Mouse (Mus musculus): ENCODE measurements around the gene Irf2bpl. TPM values are rescaled to one million over a fixed set of nuclear protein-coding genes. Genes with fewer than 3 reads are reported as not detected.

Irf2bpl gene
- polyA plus RNA-seq, 1 experiment from 2014 or later = 80.2 TPM

DNA sequence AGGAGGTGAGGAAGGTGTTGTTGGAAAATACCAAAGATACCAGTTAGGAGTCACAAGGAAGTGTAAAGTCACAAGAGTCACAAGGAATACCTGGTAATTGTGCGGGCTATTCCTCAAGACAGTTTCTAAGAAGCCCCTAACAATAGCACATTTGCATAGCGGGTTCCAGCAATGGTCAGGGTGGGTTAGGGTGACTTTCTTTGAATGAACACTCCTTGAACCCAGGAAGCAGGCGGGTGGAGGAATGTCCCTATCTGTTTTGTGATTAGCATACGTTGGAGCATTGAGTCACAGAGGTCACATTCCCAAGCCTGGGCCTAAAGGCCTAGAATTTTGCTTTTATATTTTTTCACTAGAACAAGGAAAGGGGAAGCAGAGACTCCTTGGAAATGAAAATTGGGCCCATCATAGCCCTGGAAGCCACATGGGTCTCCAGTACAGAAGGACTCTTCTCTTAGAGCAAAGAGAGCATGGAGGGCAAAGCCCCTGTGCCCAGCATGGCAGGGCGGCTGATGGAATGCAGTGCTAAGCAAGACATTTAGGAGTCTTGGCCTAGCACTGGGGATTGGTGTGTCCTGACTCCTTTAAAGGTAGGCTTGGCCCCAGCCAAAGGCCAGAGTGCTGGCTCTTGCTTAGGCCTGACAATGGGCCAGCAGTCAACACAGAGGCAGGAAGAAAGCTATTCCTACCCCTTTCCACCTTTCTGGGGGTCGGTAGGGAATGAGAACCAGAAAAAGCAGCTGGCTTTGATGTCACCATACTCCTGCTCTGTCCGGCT is 32.4 kb upstream of the Irf2bpl start:
- Histone ChIP-seq H3K4me2 (ENCODE audit: low read length) (no peak overlapping the region), H3K36me3 (ENCODE audit: control insufficient read depth, insufficient read depth, low read length) (no peaks in the 10 kb centered on the region), H3K27me3 (ENCODE audit: control insufficient read depth, insufficient read depth, low read length) (no peaks in the 10 kb centered on the region), H3K9ac (replicated peaks; ENCODE audit: low read length) (no peak overlapping the region), H3K4me1 (ENCODE audit: control insufficient read depth, insufficient read depth, low read length) (peaks cover 37% of the 10 kb centered on the region), H3K9me3 (ENCODE audit: control insufficient read depth, low read length) (no peaks in the 10 kb centered on the region), H3K27ac (replicated peaks; ENCODE audit: low read depth, low read length) (peak overlapping the region; percentile 89), H3K4me3 (replicated peaks; ENCODE audit: low read depth, low read length) (no peak overlapping the region)
- WGBS = 83% methylated on average over 7 of the region's 7 CpGs
- ATAC-seq (ENCODE audit: low FRiP score, low TSS enrichment) = no peak
- DNase-seq = no peak

DNA sequence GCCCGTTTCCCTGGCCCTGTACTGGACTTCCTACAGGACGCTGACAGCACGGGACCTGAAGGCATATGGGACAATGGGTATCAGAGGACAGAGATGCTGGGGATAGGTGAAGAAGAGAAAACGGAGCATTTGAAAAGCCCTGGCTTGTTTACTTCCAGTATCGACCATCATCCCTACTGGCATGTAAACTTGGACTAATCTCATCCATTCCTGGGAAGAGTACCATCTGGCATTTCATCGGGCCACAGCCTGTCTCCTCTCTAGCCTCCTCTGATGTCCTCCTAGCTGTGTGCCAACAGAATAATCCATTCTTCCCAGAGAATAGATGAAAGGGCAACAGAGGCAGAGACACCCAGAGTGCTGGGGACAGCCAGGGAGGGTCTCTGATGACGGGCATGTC is 31.0 kb upstream of the Irf2bpl start:
- 69% methylated on average over 7 of the region's 7 CpGs for WGBS
- Histone ChIP-seq H3K9me3 (ENCODE audit: control insufficient read depth, low read length) (no peaks in the 10 kb centered on the region), H3K36me3 (ENCODE audit: control insufficient read depth, insufficient read depth, low read length) (no peaks in the 10 kb centered on the region), H3K4me2 (ENCODE audit: low read length) (no peak overlapping the region), H3K27ac (replicated peaks; ENCODE audit: low read depth, low read length) (no peak overlapping the region), H3K4me3 (replicated peaks; ENCODE audit: low read depth, low read length) (no peak overlapping the region), H3K9ac (replicated peaks; ENCODE audit: low read length) (no peak overlapping the region), H3K4me1 (ENCODE audit: control insufficient read depth, insufficient read depth, low read length) (peaks cover 47% of the 10 kb centered on the region), H3K27me3 (ENCODE audit: control insufficient read depth, insufficient read depth, low read length) (no peaks in the 10 kb centered on the region)
- ATAC-seq (ENCODE audit: low FRiP score, low TSS enrichment) (no peak), DNase-seq (no peak)

DNA sequence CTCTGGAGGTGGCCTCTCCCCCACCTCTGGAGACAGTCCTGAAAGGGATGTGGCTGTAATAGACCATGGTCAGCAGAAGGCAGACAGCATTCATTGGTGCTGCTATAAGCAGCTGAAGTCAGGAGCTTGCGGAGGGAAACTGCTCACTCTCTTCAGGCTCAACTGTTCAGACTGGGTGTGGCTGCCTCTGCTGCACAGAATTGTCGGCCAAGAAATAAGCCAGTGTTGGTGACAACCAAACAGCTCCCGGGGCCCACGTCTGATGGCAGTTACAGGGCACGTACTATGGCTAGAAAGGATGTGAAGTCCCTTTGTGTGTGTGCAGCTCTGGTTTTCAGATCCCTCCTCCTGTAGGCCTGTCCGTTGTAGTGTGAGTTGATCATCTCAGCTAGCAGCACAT is 30.2 kb upstream of the Irf2bpl start:
- WGBS = 68% methylated on average over 6 of the region's 6 CpGs
- Histone ChIP-seq H3K4me3 (replicated peaks; ENCODE audit: low read depth, low read length) (no peak overlapping the region), H3K27me3 (ENCODE audit: control insufficient read depth, insufficient read depth, low read length) (no peaks in the 10 kb centered on the region), H3K4me1 (ENCODE audit: control insufficient read depth, insufficient read depth, low read length) (peaks cover 47% of the 10 kb centered on the region), H3K27ac (replicated peaks; ENCODE audit: low read depth, low read length) (0 out of 2 replicates have a peak overlapping the region, but pooled peaks have one; percentile 10), H3K9me3 (ENCODE audit: control insufficient read depth, low read length) (no peaks in the 10 kb centered on the region), H3K36me3 (ENCODE audit: control insufficient read depth, insufficient read depth, low read length) (no peaks in the 10 kb centered on the region), H3K4me2 (ENCODE audit: low read length) (no peak overlapping the region), H3K9ac (replicated peaks; ENCODE audit: low read length) (no peak overlapping the region)
- DNase-seq (no peak), ATAC-seq (ENCODE audit: low FRiP score, low TSS enrichment) (no peak)

DNA sequence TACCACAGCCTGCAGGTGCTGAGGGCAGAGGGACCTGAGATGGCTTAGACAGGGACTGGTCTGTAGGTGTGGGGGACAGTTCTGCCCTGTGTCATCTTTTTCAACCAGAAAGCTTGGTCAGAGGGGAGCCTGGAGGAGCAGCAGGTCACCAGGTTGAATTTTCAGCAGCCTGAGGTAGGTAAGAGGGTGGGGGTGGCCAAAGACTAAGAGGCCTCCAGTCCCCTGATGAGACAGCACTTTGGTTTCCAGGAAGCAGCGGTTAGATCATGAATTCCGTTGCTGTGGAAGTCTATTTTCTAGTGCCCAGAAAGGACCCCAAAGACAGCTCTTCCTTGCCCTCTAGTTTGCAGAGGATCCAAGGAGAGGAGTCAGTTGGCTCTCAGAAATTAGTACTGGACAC is 29.8 kb upstream of the Irf2bpl start:
- H3K27ac ChIP-seq (replicated peaks; ENCODE audit: low read depth, low read length) = no peak overlapping the region
- no peak overlapping the region for H3K4me3 ChIP-seq (replicated peaks; ENCODE audit: low read depth, low read length)
- H3K36me3 ChIP-seq (ENCODE audit: control insufficient read depth, insufficient read depth, low read length) = no peaks in the 10 kb centered on the region
- no peak overlapping the region for H3K9ac ChIP-seq (replicated peaks; ENCODE audit: low read length)
- peaks cover 46% of the 10 kb centered on the region for H3K4me1 ChIP-seq (ENCODE audit: control insufficient read depth, insufficient read depth, low read length)
- no peaks in the 10 kb centered on the region for H3K9me3 ChIP-seq (ENCODE audit: control insufficient read depth, low read length)
- DNase-seq (no peak), ATAC-seq (ENCODE audit: low FRiP score, low TSS enrichment) (no peak)
- no peak overlapping the region for H3K4me2 ChIP-seq (ENCODE audit: low read length)
- H3K27me3 ChIP-seq (ENCODE audit: control insufficient read depth, insufficient read depth, low read length) = no peaks in the 10 kb centered on the region
- WGBS = 63% methylated on average over 2 of the region's 2 CpGs

DNA sequence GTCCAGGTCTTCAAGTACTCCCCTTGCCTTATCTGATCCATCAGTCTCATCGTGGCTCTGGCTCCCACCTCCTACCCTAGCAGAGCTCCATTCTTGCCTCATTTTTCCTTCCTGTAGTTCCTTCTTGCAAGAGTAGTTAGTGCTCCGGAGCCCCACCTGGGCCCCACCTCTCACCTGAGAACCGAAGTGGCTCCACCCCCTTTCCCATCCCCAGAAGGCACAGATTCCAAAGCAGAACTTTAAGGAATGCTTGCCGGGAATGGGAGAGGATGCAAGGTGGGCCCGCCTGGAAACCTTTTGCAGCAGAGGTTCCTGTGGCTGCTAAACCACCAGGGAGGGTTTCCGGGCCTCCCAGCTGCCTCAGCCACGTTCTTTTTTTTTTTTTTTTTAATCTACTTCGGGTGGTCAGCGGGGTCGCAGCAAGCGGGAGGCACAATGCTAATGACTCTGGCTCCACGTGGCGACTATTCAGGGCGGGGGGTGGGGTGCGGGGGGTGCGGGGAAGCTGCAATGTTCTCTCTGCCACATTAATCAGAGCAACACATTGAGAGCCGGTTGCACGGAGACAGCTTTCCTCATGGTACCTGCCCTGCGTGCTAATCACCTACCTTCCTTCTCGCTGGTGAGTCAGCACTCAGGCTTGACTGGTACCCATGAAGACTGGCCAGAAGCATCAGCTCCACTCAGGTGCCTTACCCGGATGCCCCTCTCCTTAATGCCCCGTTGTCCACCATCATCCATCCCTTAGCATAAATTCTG is 27.9 kb upstream of the Irf2bpl start:
- Histone ChIP-seq H3K4me1 (ENCODE audit: control insufficient read depth, insufficient read depth, low read length) (peaks cover 29% of the 10 kb centered on the region), H3K27ac (replicated peaks; ENCODE audit: low read depth, low read length) (peak overlapping the region; percentile 90), H3K27me3 (ENCODE audit: control insufficient read depth, insufficient read depth, low read length) (no peaks in the 10 kb centered on the region), H3K9me3 (ENCODE audit: control insufficient read depth, low read length) (no peaks in the 10 kb centered on the region), H3K36me3 (ENCODE audit: control insufficient read depth, insufficient read depth, low read length) (no peaks in the 10 kb centered on the region), H3K9ac (replicated peaks; ENCODE audit: low read length) (no peak overlapping the region), H3K4me3 (replicated peaks; ENCODE audit: low read depth, low read length) (no peak overlapping the region), H3K4me2 (ENCODE audit: low read length) (peak overlapping the region; percentile 0)
- WGBS = 9% methylated on average over 22 of the region's 22 CpGs
- ATAC-seq (ENCODE audit: low FRiP score, low TSS enrichment) = 0 out of 2 replicates have a peak, but pooled peaks have one; percentile 22
- DNase-seq = peak; percentile 58

DNA sequence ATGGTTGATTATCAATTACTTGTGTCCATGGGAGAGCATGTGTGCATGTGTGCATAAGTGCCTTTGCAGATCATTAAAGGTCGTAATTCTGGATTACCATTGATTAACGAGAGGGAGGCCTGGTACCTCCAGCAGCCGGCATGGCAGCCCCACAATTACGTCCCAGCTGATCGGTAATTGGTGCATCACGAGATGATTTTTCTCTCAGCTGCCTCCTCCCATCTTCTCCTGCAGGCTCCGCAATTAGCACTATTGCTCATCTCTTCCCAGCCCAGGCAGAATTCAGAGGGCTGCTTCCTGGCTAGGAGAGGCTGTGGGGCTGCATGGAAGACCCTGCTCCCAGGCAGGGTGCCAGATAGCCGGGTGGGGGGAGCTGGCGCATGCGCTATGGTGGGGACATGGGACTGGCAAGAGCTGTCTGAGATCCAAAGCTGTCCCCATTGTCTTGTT is 26.9 kb upstream of the Irf2bpl start:
- Histone ChIP-seq H3K9ac (replicated peaks; ENCODE audit: low read length) (peak overlapping the region; percentile 46; the same call in 1 of the 2 replicates), H3K27me3 (ENCODE audit: control insufficient read depth, insufficient read depth, low read length) (no peaks in the 10 kb centered on the region), H3K4me3 (replicated peaks; ENCODE audit: low read depth, low read length) (no peak overlapping the region), H3K36me3 (ENCODE audit: control insufficient read depth, insufficient read depth, low read length) (no peaks in the 10 kb centered on the region), H3K9me3 (ENCODE audit: control insufficient read depth, low read length) (no peaks in the 10 kb centered on the region), H3K4me2 (ENCODE audit: low read length) (peak overlapping the region; percentile 0; the same call in 1 of the 2 replicates), H3K27ac (replicated peaks; ENCODE audit: low read depth, low read length) (peak overlapping the region; percentile 90), H3K4me1 (ENCODE audit: control insufficient read depth, insufficient read depth, low read length) (peaks cover 29% of the 10 kb centered on the region)
- WGBS = 18% methylated on average over 10 of the region's 10 CpGs
- DNase-seq (peak; percentile 89), ATAC-seq (ENCODE audit: low FRiP score, low TSS enrichment) (peak; percentile 76)

DNA sequence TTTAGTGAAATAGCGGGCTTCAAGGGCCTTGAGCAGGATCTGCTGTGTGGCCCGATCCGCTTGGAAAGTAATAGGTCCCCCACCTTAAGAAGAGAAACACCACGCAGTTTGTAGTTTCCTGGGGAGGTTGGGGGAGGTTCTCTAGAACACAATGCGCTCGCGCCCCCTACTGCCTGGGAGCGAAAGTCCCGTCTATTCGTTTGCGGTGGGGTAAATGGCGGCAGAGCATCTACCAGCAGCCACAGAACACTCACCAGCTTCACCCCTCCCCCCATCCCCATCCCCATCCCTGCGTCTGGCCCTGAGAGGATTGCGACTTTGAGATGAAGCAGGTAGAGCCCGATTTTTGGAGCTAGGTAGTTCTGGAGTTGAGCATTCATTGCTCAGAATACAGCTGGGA is 21.8 kb upstream of the Irf2bpl start:
- H3K4me2 ChIP-seq (ENCODE audit: low read length) = no peak overlapping the region
- DNase-seq (peak; percentile 89), ATAC-seq (ENCODE audit: low FRiP score, low TSS enrichment) (peak; percentile 57)
- no peaks in the 10 kb centered on the region for H3K36me3 ChIP-seq (ENCODE audit: control insufficient read depth, insufficient read depth, low read length)
- H3K4me3 ChIP-seq (replicated peaks; ENCODE audit: low read depth, low read length) = no peak overlapping the region
- H3K9ac ChIP-seq (replicated peaks; ENCODE audit: low read length) = no peak overlapping the region
- no peaks in the 10 kb centered on the region for H3K27me3 ChIP-seq (ENCODE audit: control insufficient read depth, insufficient read depth, low read length)
- WGBS = 2% methylated on average over 15 of the region's 15 CpGs
- H3K9me3 ChIP-seq (ENCODE audit: control insufficient read depth, low read length) = no peaks in the 10 kb centered on the region
- no peak overlapping the region for H3K27ac ChIP-seq (replicated peaks; ENCODE audit: low read depth, low read length)
- peaks cover 16% of the 10 kb centered on the region for H3K4me1 ChIP-seq (ENCODE audit: control insufficient read depth, insufficient read depth, low read length)

DNA sequence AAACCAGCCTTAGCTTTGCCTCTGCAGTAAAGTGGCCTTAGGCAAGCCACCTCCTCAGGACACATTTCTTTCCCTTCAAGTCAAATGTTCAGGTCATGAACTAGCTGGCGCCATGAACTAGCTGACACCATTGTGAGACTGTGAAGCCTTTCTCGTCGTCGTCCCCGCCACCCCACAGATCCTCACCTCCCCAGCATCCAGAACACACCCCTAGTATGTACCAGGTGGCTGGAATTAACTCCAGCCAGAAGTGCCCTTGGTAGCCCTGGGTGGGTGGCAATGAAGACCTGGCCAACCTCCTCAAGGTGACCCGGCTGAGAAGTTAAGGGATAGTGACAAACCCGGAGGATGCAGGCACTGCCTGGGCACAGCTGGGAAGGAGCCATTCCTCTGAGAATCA is 21.3 kb upstream of the Irf2bpl start:
- H3K27ac ChIP-seq (replicated peaks; ENCODE audit: low read depth, low read length) = no peak overlapping the region; the same call in 1 of the 2 replicates
- H3K9ac ChIP-seq (replicated peaks; ENCODE audit: low read length) = no peak overlapping the region
- no peak overlapping the region for H3K4me3 ChIP-seq (replicated peaks; ENCODE audit: low read depth, low read length)
- DNase-seq (no peak), ATAC-seq (ENCODE audit: low FRiP score, low TSS enrichment) (no peak)
- no peak overlapping the region for H3K4me2 ChIP-seq (ENCODE audit: low read length)
- no peaks in the 10 kb centered on the region for H3K9me3 ChIP-seq (ENCODE audit: control insufficient read depth, low read length)
- 67% methylated on average over 7 of the region's 7 CpGs for WGBS
- no peaks in the 10 kb centered on the region for H3K27me3 ChIP-seq (ENCODE audit: control insufficient read depth, insufficient read depth, low read length)
- H3K4me1 ChIP-seq (ENCODE audit: control insufficient read depth, insufficient read depth, low read length) = peaks cover 11% of the 10 kb centered on the region; the same call in 1 of the 2 replicates
- no peaks in the 10 kb centered on the region for H3K36me3 ChIP-seq (ENCODE audit: control insufficient read depth, insufficient read depth, low read length)

Measured in midbrain, embryonic 14.5 days (tissue).